Mouse (Mus musculus) testis, adult 2 months (tissue): ENCODE data around the gene Plpp6.

Experiments used
- CTCF ChIP-seq: fragments of 200-500 bp; IDR thresholded peaks from 2 replicates; pipeline ENCODE4 v1.5.1; 2012; ENCODE audit warnings: low read depth, mild to moderate bottlenecking, inconsistent platforms, low read length, moderate library complexity; ENCODE audit not compliant: control insufficient read depth, insufficient read depth, insufficient replicate concordance
- POLR2A ChIP-seq: fragments of 200-500 bp; IDR thresholded peaks from 2 replicates; pipeline ENCODE4 v1.6.1; 2012; ENCODE audit warnings: low read depth, mild to moderate bottlenecking, inconsistent platforms, low read length, moderate library complexity; ENCODE audit not compliant: control insufficient read depth

DNA sequence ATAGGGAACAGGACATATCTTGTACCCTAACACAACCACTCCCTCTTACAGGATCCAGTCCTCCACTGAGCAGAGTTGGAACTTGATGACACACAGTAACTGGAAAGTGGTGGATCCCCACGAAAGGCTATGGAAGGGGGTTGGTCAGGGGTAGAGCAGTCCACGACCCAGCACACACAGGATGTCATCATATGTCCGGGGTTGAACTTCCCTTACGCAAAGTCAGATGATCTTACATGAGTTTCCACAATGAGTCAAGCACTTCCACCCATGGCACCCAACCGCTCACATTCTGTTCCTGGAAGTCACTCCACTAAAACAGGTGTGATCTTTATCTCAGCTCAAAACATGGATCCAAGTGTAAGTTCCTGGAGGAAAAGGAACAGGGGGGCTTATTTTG lies 45.9 kb upstream of the Plpp6 start:
- no peak for TF ChIP-seq POLR2A
- no peak for TF ChIP-seq CTCF
